Comparison of ENCODE assay signal across 26 mouse cellular contexts in the genomic region with DNA sequence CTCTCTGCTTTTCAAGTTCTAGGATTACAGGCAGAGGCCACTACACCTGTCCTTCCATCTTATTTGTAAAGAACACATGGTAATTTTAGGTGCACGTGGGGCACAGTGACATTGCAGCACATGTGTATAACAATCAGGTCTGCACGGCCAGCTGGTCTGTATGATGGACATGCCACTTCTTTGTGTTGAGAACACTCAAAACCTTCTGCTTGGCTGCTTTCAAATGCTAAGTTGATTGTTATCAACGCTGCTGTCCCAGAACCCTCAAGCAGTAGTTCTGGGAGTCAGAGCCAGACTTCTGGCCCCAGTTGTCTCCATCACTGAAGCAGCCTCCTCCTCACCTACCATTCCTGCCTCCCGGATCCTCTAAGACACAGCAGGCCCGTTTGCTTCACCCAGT. TPM values are rescaled to one million over a fixed set of nuclear protein-coding genes. Genes with fewer than 3 reads are reported as not detected.
DNase-seq lines count a peak whose midpoint lies in the region; ATAC-seq lines count a peak whose summit lies in the region.
"Had no signal": no experiment of that assay in that cellular context is flagged by ENCODE, and none has a peak within 500 bp of the region (broad histone marks: within the 10 kb centered on the region; RNA-seq: fewer than 3 reads in every experiment).

No protein-coding gene starts in this region.

- H3K27ac ChIP-seq in heart, embryonic 12.5 days (ENCODE audit: poor library complexity, severe bottlenecking): peak overlapping the region; percentile 17; the same call in 1 of the 2 replicates
- H3K27ac ChIP-seq in hindbrain, embryonic 11.5 days (ENCODE audit: low read depth, low read length): peak overlapping the region; percentile 24; the same call in 1 of the 2 replicates
- H3K27ac ChIP-seq in hindbrain, embryonic 14.5 days: no peak overlapping the region
- peak overlapping the region; percentile 58; the same call in 1 of the 2 replicates for H3K27ac ChIP-seq in neural tube, embryonic 11.5 days (ENCODE audit: low read depth, low read length)
- H3K27ac ChIP-seq: liver, embryonic 12.5 days had no signal

- H3K4me2 ChIP-seq in heart, embryonic 12.5 days: no peak overlapping the region
- H3K4me2 ChIP-seq in hindbrain, embryonic 11.5 days (replicated peaks; ENCODE audit: low read depth, low read length): no peak overlapping the region
- H3K4me2 ChIP-seq in hindbrain, embryonic 14.5 days (replicated peaks): no peak overlapping the region
- H3K4me2 ChIP-seq in neural tube, embryonic 11.5 days (ENCODE audit: low read depth): no peak overlapping the region
- H3K4me2 ChIP-seq: embryonic facial prominence, embryonic 12.5 days; hindbrain, embryonic 15.5 days; intestine, embryonic 15.5 days; liver, embryonic 12.5 days had no signal

- H3K27me3 ChIP-seq in heart, embryonic 12.5 days (replicated peaks): no peaks in the 10 kb centered on the region
- H3K27me3 ChIP-seq in hindbrain, embryonic 11.5 days (ENCODE audit: control insufficient read depth, insufficient read depth, low read length): no peaks in the 10 kb centered on the region
- H3K27me3 ChIP-seq in hindbrain, embryonic 14.5 days (ENCODE audit: control insufficient read depth, insufficient read depth, low read length): no peaks in the 10 kb centered on the region
- no peaks in the 10 kb centered on the region for H3K27me3 ChIP-seq in neural tube, embryonic 11.5 days (ENCODE audit: control insufficient read depth, insufficient read depth, low read length)
- H3K27me3 ChIP-seq: embryonic facial prominence, embryonic 12.5 days; hindbrain, embryonic 15.5 days; intestine, embryonic 15.5 days; liver, embryonic 12.5 days had no signal

- H3K9me3 ChIP-seq in heart, embryonic 12.5 days (replicated peaks): no peaks in the 10 kb centered on the region
- H3K9me3 ChIP-seq in hindbrain, embryonic 11.5 days (ENCODE audit: control insufficient read depth, low read length): no peaks in the 10 kb centered on the region
- H3K9me3 ChIP-seq in hindbrain, embryonic 14.5 days (ENCODE audit: control insufficient read depth, low read length): no peaks in the 10 kb centered on the region
- H3K9me3 ChIP-seq in neural tube, embryonic 11.5 days (ENCODE audit: control insufficient read depth, low read length): no peaks in the 10 kb centered on the region
- H3K9me3 ChIP-seq: embryonic facial prominence, embryonic 12.5 days; hindbrain, embryonic 15.5 days; intestine, embryonic 15.5 days; liver, embryonic 12.5 days had no signal

- WGBS in heart, embryonic 12.5 days: 65% methylated on average over 5 of the region's 5 CpGs
- 50% methylated on average over 5 of the region's 5 CpGs for WGBS in hindbrain, embryonic 11.5 days
- 24% methylated on average over 5 of the region's 5 CpGs for WGBS in hindbrain, embryonic 14.5 days
- WGBS in neural tube, embryonic 11.5 days: 62% methylated on average over 5 of the region's 5 CpGs

- H3K36me3 ChIP-seq in heart, embryonic 12.5 days: peaks cover 9% of the 10 kb centered on the region
- no peaks in the 10 kb centered on the region for H3K36me3 ChIP-seq in hindbrain, embryonic 11.5 days (ENCODE audit: control insufficient read depth, insufficient read depth, low read length)
- no peaks in the 10 kb centered on the region for H3K36me3 ChIP-seq in hindbrain, embryonic 14.5 days (replicated peaks; ENCODE audit: control insufficient read depth, insufficient read depth)
- H3K36me3 ChIP-seq in neural tube, embryonic 11.5 days (ENCODE audit: control insufficient read depth, insufficient read depth, low read length): no peaks in the 10 kb centered on the region
- H3K36me3 ChIP-seq: hindbrain, embryonic 15.5 days; liver, embryonic 12.5 days had no signal

- no peak overlapping the region for H3K4me3 ChIP-seq in heart, embryonic 12.5 days
- H3K4me3 ChIP-seq in hindbrain, embryonic 11.5 days (ENCODE audit: low read depth, low read length): no peak overlapping the region
- no peak overlapping the region for H3K4me3 ChIP-seq in hindbrain, embryonic 14.5 days (replicated peaks; ENCODE audit: low read length)
- no peak overlapping the region for H3K4me3 ChIP-seq in neural tube, embryonic 11.5 days (ENCODE audit: low read depth, low read length)
- H3K4me3 ChIP-seq: embryonic facial prominence, embryonic 12.5 days; hindbrain, embryonic 15.5 days; intestine, embryonic 15.5 days; liver, embryonic 12.5 days; megakaryocyte, embryonic 14.5 days had no signal

- no peak for DNase-seq in heart, postnatal 14 days
- no peak for DNase-seq in hindbrain, embryonic 11.5 days (ENCODE audit: low spot score)
- no peak for DNase-seq in hindbrain, embryonic 14.5 days (ENCODE audit: low spot score)
- no peak for DNase-seq in neural tube, embryonic 11.5 days (ENCODE audit: low spot score)
- no peak for DNase-seq in neural tube, embryonic 10.5 days (ENCODE audit: extremely low spot score, low spot score)
- DNase-seq in retina, postnatal 1 day: peak; percentile 64
- DNase-seq: adrenal gland, postnatal 25 days; cerebellum, adult 11-12 months; cerebellum, adult 9-11 months; embryo, embryonic 11 days; gastrocnemius, postnatal 10 days; kidney, adult 2 months; layer of hippocampus, postnatal 36 days; left cerebral cortex, postnatal 4 days; liver, postnatal 0 days; lung, postnatal 36 days; thymus, adult 2 months; thymus, postnatal 36 days had no signal

- ATAC-seq in heart, embryonic 12.5 days (ENCODE audit: insufficient number of reproducible peaks, low FRiP score): no peak
- no peak for ATAC-seq in hindbrain, embryonic 11.5 days (ENCODE audit: low FRiP score)
- no peak for ATAC-seq in hindbrain, embryonic 14.5 days (ENCODE audit: low FRiP score)
- ATAC-seq in neural tube, embryonic 11.5 days (ENCODE audit: insufficient read depth, low FRiP score, low TSS enrichment): no peak
- ATAC-seq: CD4-positive, CD25-positive, alpha-beta regulatory T cell, adult 4 months; forebrain, embryonic 16.5 days; intestine, embryonic 15.5 days; liver, embryonic 12.5 days; liver, postnatal 0 days had no signal

- intact Hi-C loops in heart, postnatal 14 days (cut with DNase I): no loop called here

- H3K9ac ChIP-seq in heart, embryonic 12.5 days: no peak overlapping the region
- no peak overlapping the region for H3K9ac ChIP-seq in hindbrain, embryonic 11.5 days (ENCODE audit: low read depth, low read length)
- H3K9ac ChIP-seq in hindbrain, embryonic 14.5 days: no peak overlapping the region
- H3K9ac ChIP-seq in neural tube, embryonic 11.5 days (ENCODE audit: low read length): no peak overlapping the region
- H3K9ac ChIP-seq: embryonic facial prominence, embryonic 12.5 days; hindbrain, embryonic 15.5 days; intestine, embryonic 15.5 days; liver, embryonic 12.5 days; liver, postnatal 0 days had no signal

- H3K4me1 ChIP-seq in heart, embryonic 12.5 days (replicated peaks): peaks cover 74% of the 10 kb centered on the region
- peaks cover 27% of the 10 kb centered on the region for H3K4me1 ChIP-seq in hindbrain, embryonic 11.5 days (replicated peaks; ENCODE audit: control insufficient read depth, insufficient read depth, low read length)
- H3K4me1 ChIP-seq in hindbrain, embryonic 14.5 days (replicated peaks; ENCODE audit: control insufficient read depth, insufficient read depth, low read length): peaks cover 63% of the 10 kb centered on the region
- peaks cover 32% of the 10 kb centered on the region for H3K4me1 ChIP-seq in neural tube, embryonic 11.5 days (ENCODE audit: control insufficient read depth, insufficient read depth, low read length)
- H3K4me1 ChIP-seq: megakaryocyte, embryonic 14.5 days had no signal

RNA-seq across cellular contexts. Expression of gene Afap1, which starts 23.5 kb away (rescaled TPM):
- polyA plus RNA-seq in heart, embryonic 12.5 days (2016; fragmentation: Nextera tagmentation; extraction: Ambion mirVana): 30.5 and 33.1 TPM in 2 replicates
- total RNA-seq in heart, postnatal 14 days (2021): 10 to 100 TPM; 28.3 to 28.7 TPM
- 55.7 and 58.2 TPM in 2 replicates for polyA plus RNA-seq in hindbrain, embryonic 11.5 days (2014; fragmentation: Nextera tagmentation; extraction: Ambion mirVana)
- 70.8 and 72.3 TPM in 2 replicates for polyA plus RNA-seq in hindbrain, embryonic 14.5 days (2014; fragmentation: Nextera tagmentation; extraction: Ambion mirVana)
- polyA plus RNA-seq in neural tube, embryonic 11.5 days (2014; fragmentation: Nextera tagmentation; extraction: Ambion mirVana): 57.8 and 61.8 TPM in 2 replicates
